Mouse (Mus musculus): ENCODE results near the gene Cish. TPM values are rescaled to one million over a fixed set of nuclear protein-coding genes. Genes with fewer than 3 reads are reported as not detected.

The Cish gene
- polyA plus RNA-seq, 1 experiment from 2014 or later: 8.4 TPM

- Histone ChIP-seq H3K4me1 (no peaks in the 10 kb centered on the region), H3K4me3 (no peak overlapping the region), H3K27me3 (no peaks in the 10 kb centered on the region), H3K36me3 (no peaks in the 10 kb centered on the region), H3K9me3 (no peaks in the 10 kb centered on the region), H3K27ac (no peak overlapping the region), H3K9ac (no peak overlapping the region), H3K4me2 (replicated peaks) (no peak overlapping the region)
- no peak for ATAC-seq (ENCODE audit: insufficient number of reproducible peaks, insufficient read depth, low FRiP score, low TSS enrichment)
- 89% methylated on average over 5 of the region's 5 CpGs for WGBS
These were observed 31.9 kb upstream of the Cish start for GRCm38 (mm10) chr9:107263912-107264311.

DNA sequence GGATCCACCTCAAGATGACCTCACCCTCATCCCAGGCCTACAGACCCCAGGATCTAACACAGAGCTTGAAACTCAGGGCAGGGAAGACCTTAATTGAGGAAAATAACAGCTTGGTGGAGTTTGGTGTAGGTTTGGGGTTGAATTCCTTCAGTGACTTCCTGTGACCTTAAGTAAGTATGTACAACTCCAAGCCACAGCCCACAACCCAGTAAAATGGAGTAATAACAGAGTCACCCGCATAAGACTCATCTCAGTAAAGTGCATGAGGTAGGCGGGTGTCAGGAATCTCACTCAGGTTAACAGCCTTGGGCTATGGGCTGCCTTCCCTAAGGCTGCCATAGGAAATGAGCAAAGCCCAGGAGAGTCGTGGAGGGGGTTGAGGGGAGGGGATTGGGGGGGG lies 31.1 kb upstream of the Cish start:
- H3K9ac ChIP-seq: no peak overlapping the region
- no peak overlapping the region for H3K4me3 ChIP-seq
- 70% methylated on average over 3 of the region's 3 CpGs for WGBS
- H3K9me3 ChIP-seq: no peaks in the 10 kb centered on the region
- H3K4me1 ChIP-seq: no peaks in the 10 kb centered on the region
- H3K36me3 ChIP-seq: no peaks in the 10 kb centered on the region
- H3K4me2 ChIP-seq (replicated peaks): no peak overlapping the region
- H3K27me3 ChIP-seq: no peaks in the 10 kb centered on the region
- H3K27ac ChIP-seq: no peak overlapping the region
- ATAC-seq (ENCODE audit: insufficient number of reproducible peaks, insufficient read depth, low FRiP score, low TSS enrichment): no peak

DNA sequence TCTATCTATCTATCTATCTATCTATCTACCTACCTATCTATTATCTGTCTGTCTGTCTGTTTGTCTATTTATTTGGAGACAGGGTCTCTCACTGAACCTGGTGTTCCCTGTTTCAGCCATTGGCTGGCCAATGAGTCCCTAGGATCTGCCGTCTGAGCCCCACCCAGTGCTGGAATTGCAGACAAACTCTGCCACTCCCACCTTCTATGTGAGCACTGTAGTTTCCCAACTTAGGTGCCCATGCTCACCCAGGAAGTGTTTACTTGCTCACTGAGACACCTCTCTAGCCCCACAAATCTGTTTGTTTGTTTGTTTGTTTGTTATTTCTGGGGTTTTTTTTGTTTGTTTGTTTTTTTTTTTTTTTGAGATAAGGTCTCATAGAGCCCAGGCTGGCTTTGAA lies 28.8 kb upstream of the Cish start:
- no peak overlapping the region for H3K9ac ChIP-seq
- no peak for ATAC-seq (ENCODE audit: insufficient number of reproducible peaks, insufficient read depth, low FRiP score, low TSS enrichment)
- 69% methylated on average over 1 of the region's 1 CpGs for WGBS
- H3K4me2 ChIP-seq (replicated peaks): no peak overlapping the region
- no peaks in the 10 kb centered on the region for H3K4me1 ChIP-seq
- no peaks in the 10 kb centered on the region for H3K27me3 ChIP-seq
- H3K4me3 ChIP-seq: no peak overlapping the region
- H3K36me3 ChIP-seq: no peaks in the 10 kb centered on the region
- no peak overlapping the region for H3K27ac ChIP-seq
- no peaks in the 10 kb centered on the region for H3K9me3 ChIP-seq

DNA sequence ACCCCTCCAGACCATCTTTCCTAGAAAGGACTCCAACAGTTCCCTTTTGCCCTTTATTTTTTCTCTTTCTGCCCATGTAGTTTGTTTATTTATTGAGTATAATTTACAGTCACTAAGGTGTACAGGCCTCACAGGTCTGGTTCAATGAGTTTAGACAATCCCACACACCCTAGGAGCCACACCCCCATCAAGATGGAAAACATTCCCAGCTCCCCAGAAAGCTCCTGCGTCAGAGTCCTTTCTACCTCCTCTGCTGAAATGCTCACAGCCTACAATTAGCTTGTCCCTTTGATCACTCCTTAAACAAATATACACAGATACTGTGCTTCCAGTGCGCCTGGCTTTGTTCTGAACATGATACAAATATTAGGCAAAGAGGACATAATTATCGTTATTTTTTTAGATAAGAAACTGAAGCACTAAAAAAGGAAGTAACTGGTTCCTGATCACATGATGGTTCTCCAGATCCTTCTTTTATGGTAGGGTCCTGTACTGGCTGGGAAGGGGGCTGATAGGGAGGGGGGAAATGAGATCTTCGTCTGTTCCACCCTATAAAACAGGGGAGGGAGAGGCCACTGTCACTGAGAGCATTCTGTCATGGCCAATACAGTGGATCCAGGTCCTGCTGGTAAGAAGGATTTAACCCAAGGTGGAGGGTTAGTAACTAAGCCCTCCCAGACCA lies 28.0 kb upstream of the Cish start:
- H3K4me2 ChIP-seq (replicated peaks): no peak overlapping the region
- no peak for ATAC-seq (ENCODE audit: insufficient number of reproducible peaks, insufficient read depth, low FRiP score, low TSS enrichment)
- no peaks in the 10 kb centered on the region for H3K27me3 ChIP-seq
- no peak overlapping the region for H3K4me3 ChIP-seq
- H3K9ac ChIP-seq: no peak overlapping the region
- H3K36me3 ChIP-seq: no peaks in the 10 kb centered on the region
- no peaks in the 10 kb centered on the region for H3K9me3 ChIP-seq
- H3K4me1 ChIP-seq: no peaks in the 10 kb centered on the region
- 44% methylated on average over 4 of the region's 4 CpGs for WGBS
- no peak overlapping the region for H3K27ac ChIP-seq

- no peaks in the 10 kb centered on the region for H3K9me3 ChIP-seq
- ATAC-seq (ENCODE audit: insufficient number of reproducible peaks, insufficient read depth, low FRiP score, low TSS enrichment): no peak
- no peak overlapping the region for H3K4me2 ChIP-seq (replicated peaks)
- no peak overlapping the region for H3K4me3 ChIP-seq
- 97% methylated on average over 1 of the region's 1 CpGs for WGBS
- no peak overlapping the region for H3K9ac ChIP-seq
- no peaks in the 10 kb centered on the region for H3K4me1 ChIP-seq
- no peak overlapping the region for H3K27ac ChIP-seq
- H3K36me3 ChIP-seq: no peaks in the 10 kb centered on the region
- H3K27me3 ChIP-seq: no peaks in the 10 kb centered on the region
These were observed 26.1 kb upstream of the Cish start for GRCm38 (mm10) chr9:107269772-107270171.

GRCm38 (mm10) chr9:107271177-107271938 lies 24.5 kb upstream of the Cish start:
- Histone ChIP-seq H3K9me3 (no peaks in the 10 kb centered on the region), H3K27me3 (no peaks in the 10 kb centered on the region), H3K4me2 (replicated peaks) (no peak overlapping the region), H3K27ac (no peak overlapping the region), H3K36me3 (no peaks in the 10 kb centered on the region), H3K9ac (no peak overlapping the region), H3K4me3 (no peak overlapping the region), H3K4me1 (no peaks in the 10 kb centered on the region)
- ATAC-seq (ENCODE audit: insufficient number of reproducible peaks, insufficient read depth, low FRiP score, low TSS enrichment): no peak
- WGBS: 67% methylated on average over 7 of the region's 7 CpGs

DNA sequence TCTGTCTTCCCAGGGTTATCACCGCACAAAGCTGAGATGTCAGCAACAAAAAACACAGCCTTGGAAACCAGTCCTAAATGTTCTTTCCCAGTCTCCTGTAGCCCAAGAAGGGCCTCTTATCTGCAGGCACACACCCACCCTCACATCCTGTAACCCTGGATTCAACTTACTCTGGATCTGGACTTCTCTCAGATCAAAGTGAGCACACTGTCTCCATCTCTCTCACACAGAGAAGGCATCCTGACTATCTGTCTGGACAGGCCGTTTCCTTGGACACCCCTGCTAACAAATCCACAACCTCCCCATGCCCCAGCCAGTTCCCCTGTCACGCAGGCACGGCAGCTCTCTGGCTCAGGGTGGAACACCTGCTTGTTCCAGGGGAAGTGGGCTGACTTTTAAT lies 23.5 kb upstream of the Cish start:
- Histone ChIP-seq H3K27me3 (no peaks in the 10 kb centered on the region), H3K4me2 (replicated peaks) (no peak overlapping the region), H3K36me3 (no peaks in the 10 kb centered on the region), H3K4me1 (no peaks in the 10 kb centered on the region), H3K9me3 (no peaks in the 10 kb centered on the region), H3K27ac (no peak overlapping the region), H3K4me3 (no peak overlapping the region), H3K9ac (no peak overlapping the region)
- no peak for ATAC-seq (ENCODE audit: insufficient number of reproducible peaks, insufficient read depth, low FRiP score, low TSS enrichment)
- WGBS: 69% methylated on average over 4 of the region's 4 CpGs

DNA sequence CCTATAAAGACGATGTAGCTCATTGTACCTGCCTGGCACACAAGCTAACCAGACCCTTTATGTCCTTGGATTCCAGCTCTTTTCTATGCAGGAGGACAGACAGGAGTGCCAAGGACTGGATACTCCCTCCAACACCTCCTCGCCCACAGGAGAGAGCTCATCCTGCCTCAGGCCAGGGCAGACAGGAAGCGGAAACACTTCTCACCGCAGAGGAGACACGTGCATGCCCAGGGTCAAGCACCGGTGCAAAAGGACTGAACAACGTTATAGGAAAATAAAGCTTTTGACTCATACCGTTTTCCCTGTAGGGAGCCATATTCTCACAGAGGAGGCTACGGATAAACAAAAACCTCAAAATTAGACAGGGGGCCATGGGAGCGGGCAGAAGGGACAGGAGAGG lies 22.6 kb upstream of the Cish start:
- WGBS: 61% methylated on average over 10 of the region's 10 CpGs
- H3K9me3 ChIP-seq: no peaks in the 10 kb centered on the region
- no peak for ATAC-seq (ENCODE audit: insufficient number of reproducible peaks, insufficient read depth, low FRiP score, low TSS enrichment)
- no peaks in the 10 kb centered on the region for H3K36me3 ChIP-seq
- H3K9ac ChIP-seq: no peak overlapping the region
- H3K4me3 ChIP-seq: no peak overlapping the region
- H3K4me2 ChIP-seq (replicated peaks): no peak overlapping the region
- no peak overlapping the region for H3K27ac ChIP-seq
- H3K27me3 ChIP-seq: no peaks in the 10 kb centered on the region
- no peaks in the 10 kb centered on the region for H3K4me1 ChIP-seq

DNA sequence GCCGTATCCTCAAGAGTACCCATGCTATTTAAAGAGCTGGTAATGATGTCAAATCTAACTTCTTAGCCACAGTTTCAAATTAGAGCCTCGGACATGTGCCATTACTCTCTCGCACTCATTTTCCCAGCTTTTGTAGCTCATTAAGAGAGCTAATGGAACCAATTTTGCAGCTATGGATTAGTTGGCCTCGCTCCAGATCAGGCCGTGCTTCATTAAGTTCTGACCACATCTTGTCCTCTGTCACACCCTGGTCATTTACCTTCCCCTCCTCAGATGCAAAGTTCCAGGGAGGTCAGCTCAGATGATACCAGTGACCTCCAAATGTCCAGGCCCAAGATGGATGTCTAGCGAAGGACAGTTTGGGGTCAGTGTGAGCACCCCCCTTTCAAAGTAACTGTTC lies 21.1 kb upstream of the Cish start:
- no peaks in the 10 kb centered on the region for H3K36me3 ChIP-seq
- no peak for ATAC-seq (ENCODE audit: insufficient number of reproducible peaks, insufficient read depth, low FRiP score, low TSS enrichment)

DNA sequence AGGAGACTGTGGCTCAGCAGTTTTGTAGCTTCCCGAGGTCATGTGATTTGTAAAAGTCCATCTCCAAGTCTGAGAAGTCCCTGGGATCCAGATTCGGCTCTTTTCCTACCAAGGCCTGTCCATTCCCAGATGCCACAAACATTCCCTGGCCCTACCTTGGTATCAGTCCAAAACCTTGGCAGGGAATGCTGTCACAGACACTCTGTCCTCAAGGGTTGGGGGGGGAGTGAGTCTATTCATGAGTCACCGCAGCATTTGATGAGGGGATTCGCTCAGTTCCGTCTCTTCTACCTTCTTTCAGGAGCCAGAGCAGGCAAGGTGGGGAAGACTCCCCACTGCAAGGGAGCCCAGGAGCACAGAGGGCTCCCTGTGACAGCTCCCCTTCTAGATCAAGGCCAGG lies 20.1 kb upstream of the Cish start:
- no peaks in the 10 kb centered on the region for H3K9me3 ChIP-seq
- no peak overlapping the region for H3K4me2 ChIP-seq (replicated peaks)
- 87% methylated on average over 5 of the region's 5 CpGs for WGBS
- no peak overlapping the region for H3K27ac ChIP-seq
- H3K4me3 ChIP-seq: no peak overlapping the region
- ATAC-seq (ENCODE audit: insufficient number of reproducible peaks, insufficient read depth, low FRiP score, low TSS enrichment): no peak
- no peaks in the 10 kb centered on the region for H3K36me3 ChIP-seq
- no peaks in the 10 kb centered on the region for H3K27me3 ChIP-seq
- peaks cover 19% of the 10 kb centered on the region for H3K4me1 ChIP-seq
- H3K9ac ChIP-seq: no peak overlapping the region

More for the DNA sequence above, 21.1 kb upstream of the Cish start:
- H3K4me1 ChIP-seq: peaks cover 12% of the 10 kb centered on the region
- H3K4me3 ChIP-seq: no peak overlapping the region
- 79% methylated on average over 6 of the region's 6 CpGs for WGBS
- no peaks in the 10 kb centered on the region for H3K9me3 ChIP-seq
- H3K27me3 ChIP-seq: no peaks in the 10 kb centered on the region
- no peak overlapping the region for H3K27ac ChIP-seq
- H3K9ac ChIP-seq: no peak overlapping the region
- no peak overlapping the region for H3K4me2 ChIP-seq (replicated peaks)

- H3K27ac ChIP-seq: no peak overlapping the region
- H3K9me3 ChIP-seq: no peaks in the 10 kb centered on the region
- peaks cover 19% of the 10 kb centered on the region for H3K4me1 ChIP-seq
- no peaks in the 10 kb centered on the region for H3K36me3 ChIP-seq
- H3K4me3 ChIP-seq: no peak overlapping the region
- 83% methylated on average over 7 of the region's 7 CpGs for WGBS
- no peaks in the 10 kb centered on the region for H3K27me3 ChIP-seq
- no peak for ATAC-seq (ENCODE audit: insufficient number of reproducible peaks, insufficient read depth, low FRiP score, low TSS enrichment)
- no peak overlapping the region for H3K4me2 ChIP-seq (replicated peaks)
- H3K9ac ChIP-seq: no peak overlapping the region
These were observed 18.2 kb upstream of the Cish start for GRCm38 (mm10) chr9:107277603-107278002.

GRCm38 (mm10) chr9:107278126-107278525 lies 17.7 kb upstream of the Cish start:
- H3K4me1 ChIP-seq: peaks cover 19% of the 10 kb centered on the region
- no peaks in the 10 kb centered on the region for H3K9me3 ChIP-seq
- ATAC-seq (ENCODE audit: insufficient number of reproducible peaks, insufficient read depth, low FRiP score, low TSS enrichment): no peak
- no peak overlapping the region for H3K9ac ChIP-seq
- H3K27me3 ChIP-seq: no peaks in the 10 kb centered on the region
- no peak overlapping the region for H3K4me3 ChIP-seq
- 45% methylated on average over 4 of the region's 4 CpGs for WGBS
- no peak overlapping the region for H3K27ac ChIP-seq
- no peak overlapping the region for H3K4me2 ChIP-seq (replicated peaks)
- H3K36me3 ChIP-seq: no peaks in the 10 kb centered on the region

Data from embryonic facial prominence, embryonic 12.5 days (tissue).